Mouse (Mus musculus) kidney, adult 2 months (tissue): Measurements from ENCODE around the gene Krt75.

Experiments used
- CTCF ChIP-seq: fragments of 200-500 bp; conservative IDR thresholded peaks from 2 replicates; pipeline ENCODE4 v1.5.1; 2011; ENCODE audit warnings: low read depth, mild to moderate bottlenecking, control low read depth, low read length, moderate library complexity, mixed read lengths; ENCODE audit not compliant: insufficient read depth, insufficient read length
- POLR2A ChIP-seq: fragments of 200-500 bp; IDR thresholded peaks from one replicate; pipeline ENCODE4 v1.6.1; 2011; ENCODE audit warnings: low read depth, low read length, control low read depth

DNA sequence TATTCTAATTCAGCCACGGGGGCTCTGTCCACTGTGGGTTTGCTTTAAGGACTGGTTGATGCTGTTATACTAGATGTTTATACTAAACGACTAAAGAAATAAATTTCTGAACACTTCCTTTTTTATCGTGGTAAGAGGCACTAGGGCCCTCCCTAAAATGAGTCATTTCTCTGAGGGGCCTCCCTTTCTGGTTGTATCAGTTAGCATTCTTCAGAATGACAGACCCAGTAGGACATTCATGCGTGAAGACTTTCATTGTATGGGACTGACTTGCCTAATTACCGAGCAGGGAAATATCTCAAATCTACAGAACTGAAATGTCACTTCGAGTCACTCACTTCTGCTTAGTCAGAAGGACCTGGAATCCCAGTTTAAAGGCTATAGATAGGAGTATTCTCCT lies 25.4 kb upstream of the Krt75 start:
- no peak for TF ChIP-seq CTCF
- TF ChIP-seq POLR2A, result no peak
